Comparison of ENCODE assay signal across 7 mouse cellular contexts in the genomic region with DNA sequence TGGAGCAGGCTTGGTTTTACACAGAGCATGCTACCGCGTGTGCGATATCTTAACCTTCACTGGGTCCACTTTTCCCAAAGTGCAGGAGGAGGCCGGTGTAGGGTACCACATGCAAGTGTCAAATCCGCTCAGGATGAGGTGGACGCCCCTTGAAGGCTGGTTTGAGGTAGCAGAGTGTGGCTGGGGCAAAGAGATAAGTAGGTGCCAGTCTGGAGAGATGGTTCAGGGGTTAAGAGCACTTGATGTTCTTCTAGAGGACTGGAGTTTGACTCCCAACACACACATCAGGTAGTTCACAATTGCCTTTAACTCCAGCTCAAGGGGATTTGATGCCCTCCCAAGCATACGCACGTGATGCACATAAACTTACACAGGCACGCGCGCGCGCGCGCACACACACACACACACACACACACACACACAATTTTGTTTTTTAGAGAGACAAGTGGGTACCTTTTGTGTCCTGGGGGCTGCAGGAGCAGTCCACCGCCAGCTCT. TPM values are rescaled to one million over a fixed set of nuclear protein-coding genes. Genes with fewer than 3 reads are reported as not detected.
DNase-seq lines count a peak whose midpoint lies in the region; ATAC-seq and TF ChIP-seq lines count a peak whose summit lies in the region.

No protein-coding gene starts in this region.

- 12% methylated on average over 16 of the region's 16 CpGs for WGBS in neural tube, embryonic 11.5 days
- 11% methylated on average over 16 of the region's 16 CpGs for WGBS in embryonic facial prominence, embryonic 15.5 days
- WGBS in hindbrain, postnatal 0 days = 13% methylated on average over 16 of the region's 16 CpGs
- 16% methylated on average over 16 of the region's 16 CpGs for WGBS in midbrain, postnatal 0 days

- peak overlapping the region; percentile 79 for H3K4me3 ChIP-seq in neural tube, embryonic 11.5 days (ENCODE audit: low read depth, low read length)
- peak overlapping the region; percentile 94 for H3K4me3 ChIP-seq in embryonic facial prominence, embryonic 15.5 days (replicated peaks)
- H3K4me3 ChIP-seq in hindbrain, postnatal 0 days (ENCODE audit: low read length) = peak overlapping the region; percentile 89
- peak overlapping the region; percentile 88 for H3K4me3 ChIP-seq in midbrain, postnatal 0 days (ENCODE audit: low read depth, low read length)

- H3K27me3 ChIP-seq in neural tube, embryonic 11.5 days (ENCODE audit: control insufficient read depth, insufficient read depth, low read length) = no peaks in the 10 kb centered on the region
- H3K27me3 ChIP-seq in embryonic facial prominence, embryonic 15.5 days = no peaks in the 10 kb centered on the region
- H3K27me3 ChIP-seq in hindbrain, postnatal 0 days (ENCODE audit: insufficient read depth, low read length) = no peaks in the 10 kb centered on the region
- H3K27me3 ChIP-seq in midbrain, postnatal 0 days (ENCODE audit: insufficient read depth, low read length) = no peaks in the 10 kb centered on the region

- no peak for ATAC-seq in neural tube, embryonic 11.5 days (ENCODE audit: insufficient read depth, low FRiP score, low TSS enrichment)
- no peak for ATAC-seq in embryonic facial prominence, embryonic 15.5 days (ENCODE audit: insufficient number of reproducible peaks, low FRiP score, low TSS enrichment, low read depth)
- no peak; the same call in 1 of the 2 replicates for ATAC-seq in hindbrain, postnatal 0 days
- no peak for ATAC-seq in midbrain, postnatal 0 days (ENCODE audit: low FRiP score)

- 0 out of 2 replicates have a peak, but pooled peaks cover 6% of the 10 kb centered on the region for H3K4me1 ChIP-seq in neural tube, embryonic 11.5 days (ENCODE audit: control insufficient read depth, insufficient read depth, low read length)
- peaks cover 18% of the 10 kb centered on the region for H3K4me1 ChIP-seq in embryonic facial prominence, embryonic 15.5 days
- peaks cover 12% of the 10 kb centered on the region for H3K4me1 ChIP-seq in hindbrain, postnatal 0 days (ENCODE audit: insufficient read depth, low read length)
- peaks cover 16% of the 10 kb centered on the region for H3K4me1 ChIP-seq in midbrain, postnatal 0 days (ENCODE audit: insufficient read depth, low read length)

- H3K9me3 ChIP-seq in neural tube, embryonic 11.5 days (ENCODE audit: control insufficient read depth, low read length) = no peaks in the 10 kb centered on the region
- no peaks in the 10 kb centered on the region for H3K9me3 ChIP-seq in embryonic facial prominence, embryonic 15.5 days (replicated peaks)
- H3K9me3 ChIP-seq in hindbrain, postnatal 0 days (ENCODE audit: low read length) = no peaks in the 10 kb centered on the region
- no peaks in the 10 kb centered on the region for H3K9me3 ChIP-seq in midbrain, postnatal 0 days (ENCODE audit: low read length)

- no peak overlapping the region for H3K27ac ChIP-seq in neural tube, embryonic 11.5 days (ENCODE audit: low read depth, low read length)
- peak overlapping the region; percentile 88 for H3K27ac ChIP-seq in embryonic facial prominence, embryonic 15.5 days (replicated peaks)
- H3K27ac ChIP-seq in hindbrain, postnatal 0 days = peak overlapping the region; percentile 87; the same call in 1 of the 2 replicates
- peak overlapping the region; percentile 77; the same call in 1 of the 2 replicates for H3K27ac ChIP-seq in midbrain, postnatal 0 days (ENCODE audit: low read depth, low read length)

- no peaks in the 10 kb centered on the region for H3K36me3 ChIP-seq in neural tube, embryonic 11.5 days (ENCODE audit: control insufficient read depth, insufficient read depth, low read length)
- H3K36me3 ChIP-seq in embryonic facial prominence, embryonic 15.5 days = peaks cover 10% of the 10 kb centered on the region; the same call in 1 of the 2 replicates
- peaks cover 16% of the 10 kb centered on the region for H3K36me3 ChIP-seq in hindbrain, postnatal 0 days (ENCODE audit: insufficient read depth, low read length)
- H3K36me3 ChIP-seq in midbrain, postnatal 0 days (ENCODE audit: insufficient read depth, low read length) = 0 out of 2 replicates have a peak, but pooled peaks cover 4% of the 10 kb centered on the region

- H3K4me2 ChIP-seq in neural tube, embryonic 11.5 days (ENCODE audit: low read depth) = peak overlapping the region; percentile 74
- peak overlapping the region; percentile 81 for H3K4me2 ChIP-seq in embryonic facial prominence, embryonic 15.5 days (replicated peaks)
- peak overlapping the region; percentile 74 for H3K4me2 ChIP-seq in hindbrain, postnatal 0 days (ENCODE audit: low read depth, low read length)
- peak overlapping the region; percentile 52 for H3K4me2 ChIP-seq in midbrain, postnatal 0 days (ENCODE audit: low read depth, low read length, poor library complexity, severe bottlenecking)

- TF ChIP-seq CTCF in hindbrain, postnatal 0 days (IDR thresholded peaks at IDR 0.05; ENCODE audit: low read depth) = no peak
- no peak for TF ChIP-seq CTCF in midbrain, postnatal 0 days (IDR thresholded peaks at IDR 0.05)

- H3K9ac ChIP-seq in neural tube, embryonic 11.5 days (ENCODE audit: low read length) = peak overlapping the region; percentile 72
- H3K9ac ChIP-seq in embryonic facial prominence, embryonic 15.5 days = peak overlapping the region; percentile 81
- peak overlapping the region; percentile 70 for H3K9ac ChIP-seq in hindbrain, postnatal 0 days (replicated peaks; ENCODE audit: low read length)
- H3K9ac ChIP-seq in midbrain, postnatal 0 days (replicated peaks; ENCODE audit: low read length, poor library complexity, severe bottlenecking) = peak overlapping the region; percentile 67

- DNase-seq in neural tube, embryonic 11.5 days (ENCODE audit: low spot score) = no peak
- DNase-seq in neural tube, embryonic 10.5 days (ENCODE audit: extremely low spot score, low spot score) = no peak
- DNase-seq in hindbrain, postnatal 0 days (ENCODE audit: low spot score) = no peak
- no peak for DNase-seq in midbrain, postnatal 0 days (ENCODE audit: low spot score)
- DNase-seq in adrenal gland, postnatal 10 days = no peak
- no peak for DNase-seq in layer of hippocampus, postnatal 10 days (ENCODE audit: low spot score in 2 of 2)

RNA-seq across cellular contexts. Expression of a gene that starts 1.0 kb away (rescaled TPM):
- 2.8 TPM in 2 replicates for polyA plus RNA-seq in neural tube, embryonic 11.5 days (2014; fragmentation: Nextera tagmentation; extraction: Ambion mirVana)
- polyA plus RNA-seq in embryonic facial prominence, embryonic 15.5 days (2015; fragmentation: Nextera tagmentation; extraction: Ambion mirVana) = 2.4 and 3.0 TPM in 2 replicates
- total RNA-seq in hindbrain, postnatal 0 days (2014; rRNA removed) = 5.0 and 7.6 TPM in 2 replicates
- polyA plus RNA-seq in hindbrain, postnatal 0 days (2015; fragmentation: Nextera tagmentation; extraction: Ambion mirVana) = 1.2 TPM in 2 replicates
- total RNA-seq in midbrain, postnatal 0 days (2014; rRNA removed) = 4.4 and 4.8 TPM in 2 replicates
- polyA plus RNA-seq in midbrain, postnatal 0 days (2015; fragmentation: Nextera tagmentation; extraction: Ambion mirVana) = 1.2 and 1.3 TPM in 2 replicates
- 1 to 10 TPM; 8.7 to 9.8 TPM for total RNA-seq in adrenal gland, postnatal 10 days (2021)
- total RNA-seq in layer of hippocampus, postnatal 10 days (2021) = 1 to 10 TPM; 4.4 to 5.9 TPM

RNA-seq across cellular contexts. Expression of a gene that starts 51.5 kb away (rescaled TPM):
- polyA plus RNA-seq in neural tube, embryonic 11.5 days (2014; fragmentation: Nextera tagmentation; extraction: Ambion mirVana) = 38.8 and 48.4 TPM in 2 replicates
- 44.8 and 48.9 TPM in 2 replicates for polyA plus RNA-seq in embryonic facial prominence, embryonic 15.5 days (2015; fragmentation: Nextera tagmentation; extraction: Ambion mirVana)
- 20.9 and 27.5 TPM in 2 replicates for total RNA-seq in hindbrain, postnatal 0 days (2014; rRNA removed)
- polyA plus RNA-seq in hindbrain, postnatal 0 days (2015; fragmentation: Nextera tagmentation; extraction: Ambion mirVana) = 48.9 and 57.2 TPM in 2 replicates
- 11.2 and 22.8 TPM in 2 replicates for total RNA-seq in midbrain, postnatal 0 days (2014; rRNA removed)
- 44.9 and 45.1 TPM in 2 replicates for polyA plus RNA-seq in midbrain, postnatal 0 days (2015; fragmentation: Nextera tagmentation; extraction: Ambion mirVana)
- total RNA-seq in adrenal gland, postnatal 10 days (2021) = 10 to 100 TPM; 30.3 to 33.6 TPM
- 10 to 100 TPM; 25.6 to 28.1 TPM for total RNA-seq in layer of hippocampus, postnatal 10 days (2021)
